In the genomic region with DNA sequence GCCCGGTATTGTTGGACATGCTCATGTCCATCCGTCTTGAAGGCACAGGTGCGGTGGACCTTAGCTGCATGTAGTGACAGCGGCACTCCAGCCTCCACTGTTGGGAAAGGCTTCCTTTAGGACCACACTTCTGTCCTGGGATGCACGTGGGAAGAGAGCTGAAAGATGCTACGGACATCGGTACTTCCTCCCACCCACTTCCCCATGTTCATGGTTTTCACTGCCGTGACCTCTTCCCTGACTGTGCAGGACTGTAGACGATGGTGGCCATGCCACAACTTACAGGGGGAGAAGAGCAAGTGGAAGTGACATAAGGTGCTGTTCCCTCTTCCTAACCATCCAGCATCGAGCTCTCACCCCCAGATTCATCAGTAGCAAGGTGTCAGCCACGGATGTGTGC, we compare ENCODE assay signal across 28 mouse cellular contexts. TPM values are rescaled to one million over a fixed set of nuclear protein-coding genes. Genes with fewer than 3 reads are reported as not detected.
DNase-seq lines count a peak whose midpoint lies in the region; ATAC-seq and TF ChIP-seq lines count a peak whose summit lies in the region.
"Had no signal": no experiment of that assay in that cellular context is flagged by ENCODE, and none has a peak within 500 bp of the region (broad histone marks: within the 10 kb centered on the region; RNA-seq: fewer than 3 reads in every experiment).

No protein-coding gene starts in this region.

- TF ChIP-seq EP300 in lung, postnatal 0 days (IDR thresholded peaks at IDR 0.05) = no peak

- WGBS in kidney, adult 2 months = 65% methylated on average over 11 of the region's 11 CpGs
- 74% methylated on average over 11 of the region's 11 CpGs for WGBS in lung, postnatal 0 days

- peak overlapping the region; percentile 2; the same call in 1 of the 2 replicates for H3K4me3 ChIP-seq in kidney, adult 2 months (ENCODE audit: insufficient read depth, low read depth, low read length)
- no peak overlapping the region for H3K4me3 ChIP-seq in lung, postnatal 0 days (ENCODE audit: low read depth, low read length)
- peak overlapping the region; percentile 14 for H3K4me3 ChIP-seq in megakaryocyte, embryonic 14.5 days (replicated peaks)
- H3K4me3 ChIP-seq: heart, embryonic 13.5 days; hindbrain, embryonic 10.5 days; hindbrain, embryonic 15.5 days; kidney, embryonic 15.5 days; midbrain, embryonic 12.5 days; neural tube, embryonic 13.5 days had no signal

- H3K4me2 ChIP-seq in lung, postnatal 0 days (replicated peaks; ENCODE audit: low read depth, low read length) = peak overlapping the region; percentile 8; the same call in 1 of the 2 replicates
- H3K4me2 ChIP-seq: heart, embryonic 13.5 days; hindbrain, embryonic 15.5 days; midbrain, embryonic 12.5 days had no signal

- ATAC-seq in lung, postnatal 0 days = no peak
- ATAC-seq: activated CD4-positive, CD25-positive, alpha-beta regulatory T cell, adult 4 months; forebrain, embryonic 14.5 days; inflammation-experienced regulatory T-cells, adult 6 months had no signal

- no peak for TF ChIP-seq POLR2A in kidney, adult 2 months (IDR thresholded peaks at IDR 0.05; ENCODE audit: low read depth, low read length)

- H3K4me1 ChIP-seq in kidney, adult 2 months (ENCODE audit: control insufficient read depth, insufficient read depth, low read length) = 0 out of 2 replicates have a peak, but pooled peaks cover 3% of the 10 kb centered on the region
- H3K4me1 ChIP-seq in lung, postnatal 0 days (ENCODE audit: insufficient read depth, low read depth, low read length) = peaks cover 7% of the 10 kb centered on the region; the same call in 1 of the 2 replicates
- H3K4me1 ChIP-seq in megakaryocyte, embryonic 14.5 days = peaks cover 9% of the 10 kb centered on the region
- H3K4me1 ChIP-seq: midbrain, embryonic 12.5 days had no signal

- no peaks in the 10 kb centered on the region for H3K9me3 ChIP-seq in lung, postnatal 0 days (ENCODE audit: low read length)
- no peaks in the 10 kb centered on the region for H3K9me3 ChIP-seq in megakaryocyte, embryonic 14.5 days
- H3K9me3 ChIP-seq: heart, embryonic 13.5 days; hindbrain, embryonic 10.5 days; hindbrain, embryonic 15.5 days; kidney, embryonic 15.5 days; midbrain, embryonic 12.5 days; neural tube, embryonic 13.5 days had no signal

- no peaks in the 10 kb centered on the region for H3K36me3 ChIP-seq in kidney, adult 2 months (ENCODE audit: control insufficient read depth, insufficient read depth, low read length)
- H3K36me3 ChIP-seq in lung, postnatal 0 days (ENCODE audit: insufficient read depth, low read length) = no peaks in the 10 kb centered on the region
- no peaks in the 10 kb centered on the region for H3K36me3 ChIP-seq in megakaryocyte, embryonic 14.5 days (replicated peaks; ENCODE audit: low read length)
- H3K36me3 ChIP-seq: heart, embryonic 13.5 days; hindbrain, embryonic 10.5 days; hindbrain, embryonic 15.5 days; kidney, embryonic 15.5 days; midbrain, embryonic 12.5 days; neural tube, embryonic 13.5 days had no signal

- no peak overlapping the region for H3K9ac ChIP-seq in lung, postnatal 0 days (replicated peaks; ENCODE audit: low read depth)
- H3K9ac ChIP-seq: heart, embryonic 13.5 days; hindbrain, embryonic 15.5 days; kidney, embryonic 15.5 days; midbrain, embryonic 12.5 days; neural tube, embryonic 13.5 days had no signal

- no peaks in the 10 kb centered on the region for H3K27me3 ChIP-seq in kidney, adult 2 months (replicated peaks; ENCODE audit: control insufficient read depth, insufficient read depth, low read length)
- H3K27me3 ChIP-seq in lung, postnatal 0 days (replicated peaks; ENCODE audit: insufficient read depth, low read length) = no peaks in the 10 kb centered on the region
- H3K27me3 ChIP-seq in megakaryocyte, embryonic 14.5 days (replicated peaks) = peaks cover 54% of the 10 kb centered on the region
- H3K27me3 ChIP-seq: heart, embryonic 13.5 days; hindbrain, embryonic 15.5 days; kidney, embryonic 15.5 days; midbrain, embryonic 12.5 days; neural tube, embryonic 13.5 days had no signal

- DNase-seq in kidney, adult 2 months = no peak
- no peak for DNase-seq in kidney, postnatal 36 days
- no peak for DNase-seq in lung, postnatal 0 days (ENCODE audit: low spot score)
- no peak for DNase-seq in lung, postnatal 25 days (ENCODE audit: low spot score)
- DNase-seq in urinary bladder, adult 18-20 months (ENCODE audit: low spot score in 2 of 2) = no peak
- DNase-seq in urinary bladder, postnatal 10 days (ENCODE audit: low spot score) = no peak
- DNase-seq: adrenal gland, adult 2 months; adrenal gland, postnatal 36 days; cerebellum, adult 8-10 months; cerebellum, postnatal 36 days; heart, postnatal 14 days; kidney, adult 11 months; kidney, postnatal 25 days; layer of hippocampus, postnatal 36 days; liver; lung, postnatal 10 days; thymus, postnatal 4 days had no signal

- H3K27ac ChIP-seq in kidney, adult 2 months (ENCODE audit: insufficient read depth, low read depth, low read length) = peak overlapping the region; percentile 20; the same call in 1 of the 2 replicates
- H3K27ac ChIP-seq in lung, postnatal 0 days (ENCODE audit: low read length) = no peak overlapping the region
- H3K27ac ChIP-seq: heart, embryonic 13.5 days; hindbrain, embryonic 10.5 days; hindbrain, embryonic 15.5 days; kidney, embryonic 15.5 days; midbrain, embryonic 12.5 days; neural tube, embryonic 13.5 days had no signal

- no peak for TF ChIP-seq CTCF in kidney, adult 2 months (conservative IDR thresholded peaks at IDR 0.05; ENCODE audit: insufficient read depth, insufficient read length, low read depth, low read length)
- no peak for TF ChIP-seq CTCF in lung, postnatal 0 days (IDR thresholded peaks at IDR 0.05)

RNA-seq across cellular contexts. Expression of gene Zfp366, which starts 2.8 kb away (rescaled TPM):
- polyA plus RNA-seq in kidney, adult 2 months (2012; rRNA removed) = 3.1 and 4.3 TPM in 2 replicates
- polyA plus RNA-seq in lung, postnatal 0 days (2015; fragmentation: Nextera tagmentation; extraction: Ambion mirVana) = 1.6 and 2.0 TPM in 2 replicates
- not detected in 2 replicates for polyA plus RNA-seq in megakaryocyte, embryonic 14.5 days (2012; ENCODE audit: insufficient read depth, low replicate concordance)
- polyA plus RNA-seq: activated CD4-positive, CD25-positive, alpha-beta regulatory T cell, adult 4 months; C2C12 had no signal
